Mouse (Mus musculus): ENCODE data around the gene Cnga3. TPM values are rescaled to one million over a fixed set of nuclear protein-coding genes. Genes with fewer than 3 reads are reported as not detected.

Gene Cnga3
- polyA plus RNA-seq, 1 experiment from 2014 or later, result 0.74 TPM

DNA sequence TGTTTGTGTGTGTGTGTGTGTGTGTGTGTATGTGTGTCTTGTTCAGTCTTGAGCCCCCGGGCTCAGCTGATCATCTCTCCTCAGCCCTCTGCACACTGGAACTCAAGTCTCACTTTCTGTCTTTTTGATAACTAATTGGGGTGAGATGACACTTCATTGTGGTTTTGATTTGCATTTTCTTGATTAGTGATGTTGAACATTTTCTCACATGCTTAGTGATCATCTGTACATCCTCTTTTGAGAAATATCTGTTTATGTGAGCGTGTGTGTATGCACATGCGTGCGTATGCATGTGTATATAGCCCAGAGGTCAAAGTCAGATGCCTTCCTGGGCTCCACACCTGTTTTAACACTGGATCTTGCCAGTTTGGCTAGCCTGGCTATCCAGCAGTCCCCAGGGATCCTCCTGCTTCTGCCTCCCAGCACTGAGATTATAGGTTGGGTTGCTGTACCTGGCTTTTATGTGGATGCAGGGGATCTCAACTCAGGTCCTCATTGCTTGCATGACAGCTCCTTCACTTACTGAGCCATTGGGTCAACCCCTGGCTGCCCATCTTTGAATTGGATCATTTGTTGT is 95.8 kb downstream of the Cnga3 start:
- H3K4me1 ChIP-seq, result 0 out of 2 replicates have a peak, but pooled peaks cover 4% of the 10 kb centered on the region
- H3K9me3 ChIP-seq, result no peaks in the 10 kb centered on the region
- no peak overlapping the region for H3K4me3 ChIP-seq (replicated peaks)
- H3K36me3 ChIP-seq, result no peaks in the 10 kb centered on the region
- ATAC-seq (ENCODE audit: insufficient read depth, low FRiP score, low read depth), result no peak
- no peak overlapping the region for H3K27ac ChIP-seq
- WGBS, result 92% methylated on average over 4 of the region's 4 CpGs
- no peak overlapping the region for H3K9ac ChIP-seq
- no peaks in the 10 kb centered on the region for H3K27me3 ChIP-seq (replicated peaks)
- no peak overlapping the region for H3K4me2 ChIP-seq

Other genes with a start within 250 kb of the Cnga3 start
- gene Vwa3b, start 187.8 kb upstream of the Cnga3 start, polyA plus RNA-seq (2015; fragmentation: Nextera tagmentation; extraction: Ambion mirVana), result 1.3 TPM in 2 replicates
- 18.8 and 19.1 TPM in 2 replicates for gene Inpp4a, start 85.4 kb downstream of the Cnga3 start, polyA plus RNA-seq (2015; fragmentation: Nextera tagmentation; extraction: Ambion mirVana)
- gene Coa5, start 215.7 kb downstream of the Cnga3 start, polyA plus RNA-seq (2015; fragmentation: Nextera tagmentation; extraction: Ambion mirVana), result 41.3 and 46.0 TPM in 2 replicates
- gene Unc50, start 215.7 kb downstream of the Cnga3 start, polyA plus RNA-seq (2015; fragmentation: Nextera tagmentation; extraction: Ambion mirVana), result 128 and 132 TPM in 2 replicates

All from stomach, embryonic 15.5 days (tissue).